Mouse (Mus musculus): ENCODE data around the gene Pak2.

Gene Pak2

GRCm38 (mm10) chr16:32078991-32079511 lies at the start of gene Pak2:
TSS of gene Pak2 (minus strand) at chr16:32079342.
- peak; percentile 37 to 81 for DNase-seq (ENCODE audit: low spot score in 2 of 2)

- no peak for DNase-seq (ENCODE audit: low spot score in 2 of 2)
These were observed 47.9 kb upstream of the Pak2 start for GRCm38 (mm10) chr16:32127046-32127445.

GRCm38 (mm10) chr16:32125364-32125763 lies 46.2 kb upstream of the Pak2 start:
- no peak for DNase-seq (ENCODE audit: low spot score in 2 of 2)

- no peak for DNase-seq (ENCODE audit: low spot score in 2 of 2)
These were observed 45.5 kb upstream of the Pak2 start for GRCm38 (mm10) chr16:32124444-32125335.

- no peak for DNase-seq (ENCODE audit: low spot score in 2 of 2)
These were observed 44.9 kb upstream of the Pak2 start for GRCm38 (mm10) chr16:32124020-32124419.

- no peak for DNase-seq (ENCODE audit: low spot score in 2 of 2)
These were observed 41.3 kb upstream of the Pak2 start for GRCm38 (mm10) chr16:32120454-32120853.

- DNase-seq (ENCODE audit: low spot score in 2 of 2): no peak
These were observed 37.0 kb upstream of the Pak2 start for GRCm38 (mm10) chr16:32116186-32116585.

- DNase-seq (ENCODE audit: low spot score in 2 of 2): no peak
These were observed 36.6 kb upstream of the Pak2 start for GRCm38 (mm10) chr16:32115781-32116180.

- DNase-seq (ENCODE audit: low spot score in 2 of 2): peak in 1 of 2 experiments; percentile 84
These were observed 36.0 kb upstream of the Pak2 start for GRCm38 (mm10) chr16:32114968-32115695.

- DNase-seq (ENCODE audit: low spot score in 2 of 2): no peak
These were observed 35.3 kb upstream of the Pak2 start for GRCm38 (mm10) chr16:32114406-32114805.

GRCm38 (mm10) chr16:32113541-32114218 lies 34.5 kb upstream of the Pak2 start:
- DNase-seq (ENCODE audit: low spot score in 2 of 2): peak in 1 of 2 experiments; percentile 70

- no peak for DNase-seq (ENCODE audit: low spot score in 2 of 2)
These were observed 32.0 kb upstream of the Pak2 start for GRCm38 (mm10) chr16:32110951-32111699.

- DNase-seq (ENCODE audit: low spot score in 2 of 2): no peak
These were observed 29.4 kb upstream of the Pak2 start for GRCm38 (mm10) chr16:32108578-32108977.

- DNase-seq (ENCODE audit: low spot score in 2 of 2): no peak
These were observed 29.0 kb upstream of the Pak2 start for GRCm38 (mm10) chr16:32108170-32108569.

GRCm38 (mm10) chr16:32107342-32108045 lies 28.4 kb upstream of the Pak2 start:
- no peak for DNase-seq (ENCODE audit: low spot score in 2 of 2)

GRCm38 (mm10) chr16:32105698-32106097 lies 26.6 kb upstream of the Pak2 start:
- DNase-seq (ENCODE audit: low spot score in 2 of 2): no peak

GRCm38 (mm10) chr16:32102295-32102694 lies 23.2 kb upstream of the Pak2 start:
- no peak for DNase-seq (ENCODE audit: low spot score in 2 of 2)

- DNase-seq (ENCODE audit: low spot score in 2 of 2): peak; percentile 68 to 88
These were observed 20.6 kb upstream of the Pak2 start, which contains the start of the genes Pigx and Cep19 for GRCm38 (mm10) chr16:32099638-32100150. TSS of gene Pigx (minus strand) at chr16:32099740. TSS of gene Cep19 (plus strand) at chr16:32099800.

- DNase-seq (ENCODE audit: low spot score in 2 of 2): peak in 1 of 2 experiments; percentile 19
These were observed 19.9 kb upstream of the Pak2 start for GRCm38 (mm10) chr16:32098897-32099637.
